Mouse (Mus musculus) left cerebral cortex, postnatal 25 days (tissue): ENCODE results near the gene Eif2ak3. TPM values are rescaled to one million over a fixed set of nuclear protein-coding genes. Genes with fewer than 3 reads are reported as not detected.
"Not testable (repeated sequence)": the region's sequence is repeated elsewhere in the genome, so short reads cannot be mapped to it uniquely, and the experiment has no call there.

Experiments used
- DNase-seq, 2 experiments: peaks; one replicate each; pipeline ENCODE4 v3.0.0; 2022; ENCODE audit warnings: low spot score in 2 of 2, mixed read lengths in 1 of 2
- intact Hi-C: fragments of 180-260 bp; cut with DNase I; formaldehyde crosslinking; loops from one replicate; pipeline ENCODE4 v1.15.1; 2025
- total RNA-seq, 2 experiments: library from RNA; stranded (reverse); gene quantifications; 2 replicates each; pipeline ENCODE4 v1.2.3; 2021

Eif2ak3 gene
- total RNA-seq: 10 to 100 TPM; 21.2 to 23.1 TPM

DNA sequence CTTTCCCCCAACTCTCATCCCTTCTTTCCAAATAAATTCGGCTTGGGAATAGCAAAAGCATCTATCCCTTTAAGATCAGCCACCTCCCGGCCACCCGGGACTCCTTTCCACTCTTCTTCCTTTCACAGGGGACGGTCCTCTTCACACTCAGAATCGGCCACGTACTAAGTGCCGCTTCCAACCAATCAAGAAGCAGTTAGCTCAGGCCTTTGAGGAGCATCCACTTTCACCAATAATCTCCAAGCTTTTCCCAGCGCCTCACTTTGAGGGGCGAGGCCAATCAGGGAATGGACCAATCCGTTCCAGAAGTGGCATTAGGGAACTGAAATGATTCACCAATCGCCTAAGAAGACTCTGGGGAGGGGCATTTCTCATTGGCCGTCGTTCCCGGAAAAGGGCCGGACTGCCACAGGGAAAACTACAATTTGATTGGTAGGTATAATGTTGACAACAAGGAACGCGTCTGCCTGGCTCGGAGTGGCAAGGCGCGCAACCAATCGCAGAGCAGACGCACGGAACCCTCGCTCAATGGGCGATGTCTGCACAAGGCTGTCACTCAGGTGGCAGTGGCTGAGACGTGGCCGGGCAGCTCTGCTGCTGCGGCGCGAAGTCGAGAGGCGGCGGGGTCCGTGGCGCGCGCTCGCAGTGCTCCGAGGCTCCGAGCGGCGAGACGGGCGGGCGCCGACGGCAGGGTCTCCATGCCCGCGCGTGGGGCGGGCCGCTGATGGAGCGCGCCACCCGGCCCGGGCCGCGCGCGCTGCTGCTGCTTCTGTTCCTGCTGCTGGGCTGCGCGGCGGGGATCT, at the start of gene Eif2ak3:
Eif2ak3 (plus strand) TSS at position 514 of the 803 bp plus-strand sequence.
- peak; percentile 99 to 100 for DNase-seq
- intact Hi-C loops: loop anchor here (5.0 kb wide), 1 partner anchor 38 kb away; no protein-coding TSS in a partner anchor

DNA sequence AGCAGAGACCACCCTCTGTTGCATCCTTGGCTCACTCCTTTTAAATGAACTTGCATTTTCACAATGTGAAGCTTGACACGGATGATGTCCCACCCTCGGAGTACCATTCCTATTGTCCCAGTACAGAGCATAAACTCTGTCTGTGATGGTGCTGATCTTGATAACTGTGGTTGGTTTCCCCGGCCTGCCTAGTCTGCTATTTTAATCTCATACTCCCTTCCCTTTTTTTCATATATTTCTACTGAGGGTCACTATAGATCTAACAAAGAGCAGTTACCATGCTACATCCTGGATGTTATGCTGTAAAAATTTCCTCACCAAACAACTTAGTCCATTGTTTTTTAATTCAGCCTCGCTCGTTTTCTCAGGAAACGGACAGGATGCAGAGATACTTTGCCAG, 47.4 kb upstream of the Eif2ak3 start:
- intact Hi-C loops: no loop called here
- no peak for DNase-seq

DNA sequence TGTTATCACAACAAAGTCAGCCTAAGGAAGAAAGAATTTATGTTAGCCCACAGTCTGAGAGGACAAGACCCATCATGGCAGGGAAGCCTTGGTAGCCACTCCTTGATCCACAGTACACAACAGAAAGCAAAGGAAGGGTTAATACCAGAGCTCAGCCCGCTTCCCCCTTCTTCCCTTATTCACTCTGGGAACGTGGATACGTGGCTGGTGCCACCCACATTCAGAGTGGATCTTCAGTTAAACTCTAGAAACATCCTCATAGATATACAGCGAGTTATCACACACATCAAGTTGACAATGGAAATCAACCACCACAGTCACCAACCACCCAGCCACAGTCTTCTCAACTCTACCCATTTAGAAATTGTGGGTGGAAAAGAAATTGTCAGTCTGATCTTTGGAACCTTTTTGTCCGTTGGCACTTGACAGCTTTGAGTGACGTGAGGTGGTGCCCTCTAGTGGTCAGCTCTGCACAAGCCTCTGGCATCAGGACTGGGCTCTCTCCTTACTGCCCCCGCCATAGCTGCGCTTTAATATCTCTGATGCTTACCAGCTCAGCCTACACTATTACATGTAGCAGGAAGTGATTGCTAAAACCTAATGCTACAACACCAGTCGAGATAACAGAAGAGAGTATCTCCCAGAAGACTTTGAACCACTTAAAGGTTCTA, 46.6 kb upstream of the Eif2ak3 start:
- no peak for DNase-seq
- intact Hi-C loops: no loop called here

DNA sequence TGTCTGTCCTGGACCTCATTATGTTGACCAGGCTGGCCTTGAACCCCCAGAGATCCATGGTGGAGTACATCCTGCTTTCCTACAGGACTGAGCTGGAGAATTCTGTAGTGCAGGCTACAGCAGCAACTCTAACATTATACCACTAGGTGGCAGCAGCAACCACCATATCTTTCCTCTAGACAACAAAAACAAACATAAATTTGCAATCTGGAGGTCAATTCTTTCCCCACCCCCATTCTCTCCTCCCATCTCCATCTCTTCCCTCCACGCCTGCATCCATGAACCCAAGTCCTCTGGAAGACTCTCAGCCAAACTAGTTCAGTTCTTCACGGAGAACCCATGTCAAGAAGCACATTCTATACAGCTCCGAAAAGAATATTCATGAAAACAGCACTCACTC, 39.7 kb upstream of the Eif2ak3 start:
- peak; percentile 35 to 43 for DNase-seq
- intact Hi-C loops: loop anchor here (2.0 to 5.0 kb wide), 2 partner anchors 116 to 323 kb away; no protein-coding TSS in a partner anchor

DNA sequence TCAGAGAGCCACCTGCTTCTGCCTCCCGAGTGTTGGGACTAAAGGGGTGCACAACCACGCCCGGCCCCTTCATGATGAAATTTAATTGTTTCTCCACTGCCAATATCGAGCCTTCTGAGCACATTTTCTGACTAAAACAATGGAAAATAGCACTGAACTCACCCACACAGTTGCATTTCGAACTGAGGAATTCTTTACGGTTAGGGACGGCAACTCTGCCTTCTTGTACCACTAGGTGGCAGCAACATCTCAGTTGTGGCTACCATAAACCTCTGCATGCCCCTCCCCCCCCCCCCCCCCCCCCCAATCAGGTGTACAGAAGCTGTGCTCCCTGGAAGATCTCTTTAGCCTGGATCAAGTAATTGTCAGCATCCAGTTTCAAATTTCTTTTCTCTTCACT, 39.0 kb upstream of the Eif2ak3 start:
- intact Hi-C loops: loop anchor here (2.0 to 5.0 kb wide), 2 partner anchors 116 to 322 kb away; no protein-coding TSS in a partner anchor
- peak; percentile 68 to 75 for DNase-seq

DNA sequence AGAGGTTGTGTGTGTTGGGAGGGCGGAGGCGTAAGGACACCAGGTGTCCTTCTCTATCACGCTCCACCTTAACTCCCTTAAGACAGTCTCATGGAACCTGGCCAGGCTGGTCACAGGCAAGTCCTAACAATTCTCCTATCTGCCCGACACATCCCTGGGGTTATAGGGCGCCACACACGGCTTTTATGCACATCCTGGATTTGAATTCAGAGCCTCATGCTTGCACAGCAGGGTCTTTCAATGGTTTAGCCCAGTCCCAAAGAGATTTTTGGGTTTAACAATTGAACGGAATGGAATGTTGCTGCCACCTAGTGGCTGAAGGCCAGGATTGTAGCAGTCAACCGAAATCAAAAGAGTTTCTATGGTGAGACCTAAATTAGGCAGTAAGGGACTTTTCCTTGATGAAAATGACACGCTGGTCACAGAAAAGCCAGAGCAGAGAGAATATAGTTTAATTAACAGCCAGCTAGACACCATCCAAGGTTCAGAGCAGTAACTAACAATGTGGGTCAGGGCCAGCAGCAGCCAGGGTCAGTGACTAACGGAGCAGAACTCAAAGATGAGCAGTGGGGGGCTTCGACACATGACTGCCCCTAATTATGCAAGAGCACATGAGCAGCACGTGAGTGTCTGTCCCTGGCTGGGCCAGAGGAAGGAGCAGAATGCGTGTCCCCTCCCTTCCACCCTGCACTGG, 38.3 kb upstream of the Eif2ak3 start:
- intact Hi-C loops: loop anchor here (2.0 to 5.0 kb wide), 2 partner anchors 115 to 321 kb away; no protein-coding TSS in a partner anchor

DNA sequence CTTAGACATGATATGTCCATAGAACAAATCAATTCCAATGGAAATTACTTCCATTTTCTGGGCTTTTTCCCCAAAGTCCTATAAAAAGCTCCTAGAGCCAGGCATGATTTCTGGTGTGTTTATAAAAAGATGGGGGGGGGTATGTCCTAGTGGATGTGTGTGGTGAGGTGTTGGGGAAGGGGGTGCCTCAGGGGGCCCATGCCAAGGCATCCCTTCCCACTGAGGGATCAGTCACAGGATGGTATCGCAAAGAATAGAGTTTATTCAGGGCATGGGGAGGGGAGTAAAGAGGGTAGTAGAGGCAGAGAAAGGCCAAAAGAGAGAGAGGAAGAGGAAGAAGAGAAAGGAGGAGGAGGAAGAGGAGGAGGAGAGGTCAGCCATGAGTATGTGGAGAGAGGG, 37.8 kb upstream of the Eif2ak3 start:
- no peak for DNase-seq
- intact Hi-C loops: loop anchor here (5.0 kb wide), 1 partner anchor 321 kb away; no protein-coding TSS in a partner anchor

More for the DNA sequence above, 38.3 kb upstream of the Eif2ak3 start:
- DNase-seq: peak; percentile 75 to 77

DNA sequence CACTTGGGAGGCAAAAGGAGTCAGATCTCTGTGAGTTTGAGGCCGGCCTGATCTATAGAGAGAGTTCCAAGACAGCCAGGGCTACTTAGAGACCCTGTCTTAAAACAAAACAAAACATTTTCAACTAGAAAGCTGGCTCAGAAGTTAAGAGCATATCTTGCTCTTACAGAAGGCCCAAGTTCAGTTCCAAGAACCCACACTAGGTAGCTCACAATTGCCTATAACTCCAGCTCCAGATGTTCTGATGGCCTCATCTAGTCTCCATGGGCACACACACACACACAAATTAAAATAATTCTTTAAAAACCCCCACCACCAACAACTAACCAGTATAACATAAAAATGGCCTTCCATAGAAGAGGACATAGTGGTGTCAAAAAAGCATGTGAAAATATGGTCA, 33.8 kb upstream of the Eif2ak3 start:
- intact Hi-C loops: no loop called here
- DNase-seq: no peak

DNA sequence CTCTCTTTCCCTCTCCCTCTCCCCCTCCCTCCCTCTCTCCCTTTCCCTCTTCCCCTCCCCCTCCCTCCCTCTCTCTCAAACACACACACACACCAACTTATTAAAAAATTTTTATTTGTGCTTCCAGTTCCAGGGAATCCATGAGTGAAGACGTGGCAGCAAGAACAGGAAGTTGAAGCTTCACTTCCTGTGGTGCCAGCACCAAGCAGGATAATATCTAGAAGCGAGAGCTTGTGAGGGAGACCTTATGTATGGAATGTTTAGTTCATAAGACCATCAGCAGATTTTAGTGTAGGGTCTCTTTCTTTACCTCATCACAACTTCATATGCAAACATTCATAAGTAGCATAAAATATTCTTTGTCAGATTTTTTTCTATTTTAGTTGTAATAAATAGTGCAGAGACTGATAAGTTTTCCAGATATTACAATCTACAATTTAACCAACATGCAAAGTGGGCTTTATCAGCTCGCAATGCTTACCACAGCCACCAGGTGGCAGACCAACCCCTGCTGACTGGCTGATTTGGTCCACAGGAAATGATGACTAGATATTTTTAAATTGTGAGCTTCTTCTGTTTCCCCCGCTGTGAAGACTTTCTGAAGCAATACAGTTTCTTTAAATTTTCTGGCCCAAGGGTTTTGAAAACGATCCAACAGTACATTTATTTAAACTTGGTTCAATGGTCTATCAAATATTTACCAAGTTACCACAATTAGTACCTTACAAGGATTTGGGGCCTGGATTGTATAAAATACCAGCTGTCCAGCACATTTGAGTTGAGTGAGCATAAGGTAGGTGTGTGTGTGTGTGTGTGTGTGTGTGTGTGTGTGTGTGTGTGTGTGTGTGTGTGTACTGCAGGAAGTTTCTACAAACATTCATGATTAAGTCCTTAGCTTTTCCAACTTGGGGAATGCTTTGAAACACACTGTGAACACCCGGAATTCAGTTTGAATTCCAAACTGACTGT, 32.5 kb upstream of the Eif2ak3 start:
- intact Hi-C loops: loop anchor here (1.0 to 2.0 kb wide), 2 partner anchors 31 to 69 kb away; no protein-coding TSS in a partner anchor

DNA sequence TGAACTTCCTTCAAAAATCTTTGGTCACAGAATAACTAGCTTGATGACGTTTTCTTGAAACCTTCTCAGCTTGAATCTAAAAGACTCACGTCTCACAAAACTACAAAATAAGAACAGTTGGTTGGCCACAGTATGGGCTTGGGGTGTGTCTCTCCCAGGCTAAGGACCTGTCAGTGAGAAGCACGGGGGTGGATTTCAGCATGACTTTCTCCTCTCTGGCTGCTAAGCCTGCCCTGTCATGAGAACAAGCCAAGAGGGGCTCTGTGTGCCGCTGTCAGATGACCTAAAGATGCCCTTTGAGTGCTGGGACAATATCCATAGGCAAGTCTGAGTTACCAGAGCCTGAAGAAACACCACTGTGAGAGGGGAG, 31.8 kb upstream of the Eif2ak3 start:
- intact Hi-C loops: loop anchor here (1.0 to 2.0 kb wide), 2 partner anchors 30 to 69 kb away; no protein-coding TSS in a partner anchor

More for the DNA sequence above, 32.5 kb upstream of the Eif2ak3 start:
- DNase-seq: peak; percentile 85 to 87

DNA sequence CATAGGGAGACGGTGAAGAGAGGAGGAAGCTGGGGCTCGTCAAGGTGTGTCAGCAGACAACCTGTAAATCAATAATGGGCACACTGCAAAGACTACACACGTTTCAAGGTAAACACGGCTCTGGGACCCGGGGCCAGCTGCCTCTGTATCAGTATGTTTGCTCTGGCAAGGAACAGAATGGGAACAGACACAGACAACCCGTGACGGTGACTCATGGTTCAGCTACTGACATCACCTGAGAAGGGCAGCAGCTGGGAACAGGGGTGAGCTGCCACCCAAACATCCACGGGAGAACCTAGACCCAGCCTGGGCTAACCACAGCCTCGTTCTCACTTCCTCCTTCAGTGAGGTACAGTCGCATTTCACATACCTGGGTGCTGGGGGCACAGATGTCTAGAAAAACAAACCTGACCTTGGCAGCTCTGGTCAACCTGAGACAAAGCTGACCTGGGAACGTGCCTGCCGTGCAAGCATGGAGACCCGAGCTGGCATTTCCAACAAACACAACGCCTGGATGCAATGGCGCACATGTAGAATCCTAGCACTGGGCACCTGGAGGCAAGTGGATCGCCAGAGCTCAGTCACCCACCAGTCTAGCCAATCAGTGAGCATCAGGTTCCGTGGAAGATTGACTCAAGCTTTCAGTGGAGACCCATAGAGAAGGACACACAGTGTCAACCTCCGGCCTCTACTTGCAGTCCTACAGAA, 30.2 kb upstream of the Eif2ak3 start:
- no peak for DNase-seq
- intact Hi-C loops: loop anchor here (2.0 kb wide), 1 partner anchor 29 kb away; no protein-coding TSS in a partner anchor

More for the DNA sequence above, 31.8 kb upstream of the Eif2ak3 start:
- no peak for DNase-seq

DNA sequence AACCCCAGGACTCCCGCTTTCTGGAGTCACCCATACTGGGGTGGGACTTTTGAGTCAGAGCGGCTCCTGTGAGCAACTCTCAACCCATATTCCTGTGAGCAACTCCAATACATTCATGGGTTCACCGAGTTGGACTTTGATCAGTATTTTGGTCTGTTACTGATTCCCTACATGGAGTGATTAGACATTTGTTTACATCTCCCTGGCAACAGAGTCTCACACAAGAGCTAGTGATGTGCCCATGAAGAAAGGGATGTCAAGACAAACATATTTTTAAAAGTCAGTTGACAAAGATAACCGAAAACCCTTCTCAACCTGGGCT, 29.7 kb upstream of the Eif2ak3 start:
- intact Hi-C loops: no loop called here
- no peak for DNase-seq

DNA sequence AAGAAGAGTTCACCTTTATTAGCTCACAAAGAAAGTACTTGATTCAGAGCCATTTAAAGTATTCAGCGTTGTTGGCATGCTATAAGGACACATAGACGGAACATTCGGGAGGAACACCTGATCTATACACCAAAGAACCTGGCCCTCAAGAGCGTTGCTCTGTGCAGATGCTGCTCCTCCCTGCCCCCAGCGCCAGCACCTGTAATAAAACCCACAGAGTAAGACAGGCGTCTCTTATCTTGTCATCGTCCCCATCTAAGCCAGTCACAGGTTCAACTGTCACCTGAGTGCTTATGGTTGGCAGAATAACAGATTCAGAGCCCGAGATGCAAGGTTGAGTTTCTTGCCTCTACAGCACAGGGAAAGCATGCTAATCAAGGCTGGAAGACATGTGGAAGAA, 28.8 kb upstream of the Eif2ak3 start:
- no peak for DNase-seq
- intact Hi-C loops: no loop called here

DNA sequence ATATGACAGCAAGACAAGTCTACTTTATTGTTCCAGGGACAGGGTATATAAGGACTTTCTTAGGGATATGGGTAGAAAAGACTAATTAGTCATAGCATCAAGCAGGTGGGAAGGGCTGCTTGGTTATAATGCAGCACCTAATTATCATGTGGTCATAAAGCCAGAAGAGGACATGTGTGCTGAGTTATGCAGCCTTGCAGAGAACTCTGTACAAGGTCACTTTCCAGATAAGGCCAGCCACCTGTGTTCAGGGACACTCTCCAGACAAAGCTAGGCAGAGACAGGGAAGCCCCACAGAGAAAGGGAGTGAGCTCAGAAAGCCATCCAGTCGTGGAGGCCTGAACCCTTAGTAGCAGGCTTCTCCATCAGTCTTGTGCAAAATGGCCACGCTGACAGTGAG, 22.7 kb upstream of the Eif2ak3 start:
- intact Hi-C loops: no loop called here
- no peak for DNase-seq

DNA sequence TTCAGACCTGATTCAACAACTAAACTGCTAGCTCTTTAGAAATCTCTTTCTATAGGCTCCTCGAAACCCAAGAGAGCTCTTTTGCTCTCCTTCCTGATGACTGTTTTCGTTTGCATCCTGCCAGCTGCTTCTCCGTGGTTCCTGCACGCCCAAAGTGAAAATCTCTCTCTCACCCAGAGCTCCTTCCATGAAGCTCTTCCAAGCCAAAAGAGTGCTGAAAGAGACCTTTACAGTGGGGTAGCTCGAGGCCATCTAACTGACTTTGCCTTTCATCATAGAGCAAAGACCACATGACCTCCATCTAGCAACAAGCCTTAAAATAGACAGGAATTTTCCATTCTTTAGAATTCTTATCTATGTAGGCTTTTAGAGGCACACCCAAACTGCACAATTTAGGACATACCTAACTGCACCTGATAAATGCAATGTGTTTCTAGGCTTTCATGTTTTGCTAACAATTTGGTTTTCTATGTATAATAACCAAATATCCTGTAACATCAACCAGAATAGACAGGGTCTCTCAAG, 21.9 kb upstream of the Eif2ak3 start:
- intact Hi-C loops: no loop called here
- no peak for DNase-seq

DNA sequence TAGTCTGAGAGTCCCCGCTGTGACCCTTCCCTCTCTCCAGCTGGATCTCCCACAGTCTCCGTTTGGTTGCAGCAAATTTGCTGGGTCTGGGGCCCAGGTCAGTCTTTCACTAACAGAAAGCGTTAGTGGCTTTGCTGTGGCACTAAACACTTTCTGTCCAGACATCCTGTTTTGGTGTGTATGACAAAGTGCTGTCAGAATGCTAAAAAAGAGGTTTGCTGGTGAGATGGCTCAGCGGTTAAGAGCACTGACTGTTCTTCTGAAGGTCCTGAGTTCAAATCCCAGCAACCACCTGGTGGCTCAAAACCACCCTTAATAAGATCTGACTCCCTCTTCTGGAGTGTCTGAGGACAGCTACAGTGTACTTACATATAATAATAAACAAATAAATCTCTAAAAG, 21.0 kb upstream of the Eif2ak3 start:
- intact Hi-C loops, DNase-seq: not testable (repeated sequence)

DNA sequence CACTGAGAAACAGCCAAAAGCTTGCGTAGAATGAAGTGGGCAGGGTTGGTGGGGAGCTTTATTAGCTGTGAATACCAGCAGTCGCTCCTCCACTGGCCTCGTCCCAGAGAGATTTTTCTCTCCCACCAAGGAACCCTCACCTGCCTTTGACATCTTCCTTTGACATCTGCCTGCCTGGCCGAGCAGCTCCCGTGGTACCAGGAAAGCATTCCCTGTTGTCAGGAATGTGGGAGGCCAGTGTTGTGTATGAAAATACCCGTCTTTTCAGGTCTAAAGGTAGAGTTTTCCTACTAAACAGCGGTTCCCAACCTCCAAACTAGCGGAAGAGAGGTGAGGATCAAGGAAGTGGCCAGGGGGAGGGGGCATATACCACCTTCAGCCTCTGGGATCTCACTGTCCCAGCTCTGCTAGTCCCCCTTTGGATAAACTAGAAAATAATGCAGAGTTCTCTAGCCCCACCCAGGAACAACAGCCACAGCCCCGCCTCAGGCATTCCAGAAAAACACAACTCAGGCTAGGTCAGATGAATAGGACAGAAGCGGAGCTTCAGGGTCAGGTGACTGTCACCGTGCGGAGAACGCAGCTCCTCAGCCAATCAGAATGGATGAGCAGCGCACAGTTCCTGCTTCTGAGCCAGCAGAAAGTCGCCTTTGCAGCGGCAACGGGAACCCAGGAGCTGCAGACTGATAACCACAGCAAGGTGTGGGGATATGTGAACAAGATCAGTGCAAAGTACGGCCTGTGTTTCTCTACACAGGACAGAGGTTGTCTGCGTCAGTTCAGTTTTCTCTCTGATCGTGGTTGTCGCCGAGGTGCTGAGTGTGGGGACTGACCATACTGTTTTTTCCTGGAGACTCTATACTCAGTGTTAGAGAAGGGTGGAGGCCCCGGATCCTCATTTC, 20.0 kb upstream of the Eif2ak3 start:
- peak; percentile 81 to 88 for DNase-seq
- intact Hi-C loops: no loop called here
